Mouse (Mus musculus): ENCODE results near the gene Stn1. TPM values are rescaled to one million over a fixed set of nuclear protein-coding genes. Genes with fewer than 3 reads are reported as not detected.
A peak's percentile ranks its signal among the peaks of the same experiment; 100 is the strongest.

Stn1 gene
- total and polyA plus RNA-seq, 2 experiments from 2014 or later, result 20.1 to 71.6 TPM

DNA sequence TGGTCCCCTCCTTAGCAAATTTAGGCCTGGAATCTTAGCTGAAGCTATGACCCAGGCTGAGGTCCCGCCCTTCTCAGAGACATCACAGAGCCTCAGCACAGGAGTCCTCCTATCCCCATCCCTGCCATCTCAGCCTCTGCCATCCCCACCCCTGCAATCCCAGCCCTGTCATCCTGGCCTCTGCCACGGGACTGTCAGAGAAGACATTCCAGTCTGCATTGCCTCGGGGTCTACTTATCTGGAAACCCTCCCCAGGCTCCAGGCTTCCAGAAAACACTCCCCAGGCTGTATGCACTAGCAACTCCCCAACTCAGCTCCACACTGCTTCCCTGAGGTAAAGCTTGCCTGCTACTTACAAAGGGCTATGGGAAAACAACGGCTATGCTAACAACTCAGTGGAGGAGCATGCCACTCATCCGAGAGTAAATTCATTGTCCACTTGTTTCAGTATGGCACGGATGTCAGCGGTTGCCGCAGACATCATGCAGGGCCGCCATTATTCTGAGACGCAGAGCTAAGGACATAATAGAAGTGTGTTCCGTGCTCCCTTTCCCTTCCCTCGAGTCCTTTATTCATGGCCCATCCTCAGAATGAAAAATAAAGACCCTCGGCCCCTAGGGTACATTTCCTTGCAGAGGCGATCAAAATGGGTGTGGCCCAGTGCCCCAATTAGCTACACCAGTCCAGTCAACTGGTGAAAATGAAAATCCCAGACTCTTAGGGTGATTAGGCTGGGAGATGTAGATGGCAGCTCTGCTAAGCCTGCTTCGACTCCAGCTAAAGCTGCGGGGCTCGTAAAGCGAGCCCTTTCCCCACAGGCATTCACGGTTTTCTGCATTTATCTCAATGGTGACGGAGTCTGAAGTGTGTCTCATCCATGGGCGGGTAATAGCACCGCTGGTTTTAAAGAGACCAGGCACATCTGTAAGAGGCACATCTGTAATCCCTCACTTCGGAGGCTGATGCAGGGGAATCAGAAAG lies 44.0 kb downstream of the Stn1 start:
- no peaks in the 10 kb centered on the region for H3K36me3 ChIP-seq (replicated peaks; ENCODE audit: control insufficient read depth, insufficient read depth, low read length)
- DNase-seq (ENCODE audit: low spot score), result no peak
- ATAC-seq (ENCODE audit: insufficient read depth, low read depth), result no peak
- 67% methylated on average over 23 of the region's 23 CpGs for WGBS
- H3K4me2 ChIP-seq (ENCODE audit: low read depth, low read length), result no peak overlapping the region
- H3K27ac ChIP-seq (ENCODE audit: low read depth), result no peak overlapping the region
- TF ChIP-seq EP300 (IDR thresholded peaks at IDR 0.05; ENCODE audit: low read depth) (no peak), CTCF (IDR thresholded peaks at IDR 0.05; ENCODE audit: low read depth) (no peak)
- H3K9me3 ChIP-seq (replicated peaks; ENCODE audit: control insufficient read depth, low read length), result 0 out of 2 replicates have a peak, but pooled peaks cover 3% of the 10 kb centered on the region
- H3K4me1 ChIP-seq (ENCODE audit: control insufficient read depth, insufficient read depth), result no peaks in the 10 kb centered on the region
- H3K9ac ChIP-seq (replicated peaks; ENCODE audit: low read depth, low read length), result no peak overlapping the region
- H3K4me3 ChIP-seq (ENCODE audit: low read depth, low read length), result no peak overlapping the region
- no peaks in the 10 kb centered on the region for H3K27me3 ChIP-seq (ENCODE audit: control insufficient read depth, insufficient read depth, low read length)

- no peaks in the 10 kb centered on the region for H3K4me1 ChIP-seq (ENCODE audit: control insufficient read depth, insufficient read depth)
- no peaks in the 10 kb centered on the region for H3K27me3 ChIP-seq (ENCODE audit: control insufficient read depth, insufficient read depth, low read length)
- H3K4me3 ChIP-seq (ENCODE audit: low read depth, low read length), result no peak overlapping the region
- no peak for TF ChIP-seq EP300 (IDR thresholded peaks at IDR 0.05; ENCODE audit: low read depth)
- TF ChIP-seq CTCF (IDR thresholded peaks at IDR 0.05; ENCODE audit: low read depth), result no peak
- no peaks in the 10 kb centered on the region for H3K36me3 ChIP-seq (replicated peaks; ENCODE audit: control insufficient read depth, insufficient read depth, low read length)
- no peak overlapping the region for H3K9ac ChIP-seq (replicated peaks; ENCODE audit: low read depth, low read length)
- ATAC-seq (ENCODE audit: insufficient read depth, low read depth) (no peak), DNase-seq (ENCODE audit: low spot score) (no peak)
- 0 out of 2 replicates have a peak, but pooled peaks cover 3% of the 10 kb centered on the region for H3K9me3 ChIP-seq (replicated peaks; ENCODE audit: control insufficient read depth, low read length)
- no peak overlapping the region for H3K4me2 ChIP-seq (ENCODE audit: low read depth, low read length)
- H3K27ac ChIP-seq (ENCODE audit: low read depth), result no peak overlapping the region
- 90% methylated on average over 6 of the region's 6 CpGs for WGBS
These were observed 44.9 kb downstream of the Stn1 start for GRCm38 (mm10) chr19:47492422-47492821.

DNA sequence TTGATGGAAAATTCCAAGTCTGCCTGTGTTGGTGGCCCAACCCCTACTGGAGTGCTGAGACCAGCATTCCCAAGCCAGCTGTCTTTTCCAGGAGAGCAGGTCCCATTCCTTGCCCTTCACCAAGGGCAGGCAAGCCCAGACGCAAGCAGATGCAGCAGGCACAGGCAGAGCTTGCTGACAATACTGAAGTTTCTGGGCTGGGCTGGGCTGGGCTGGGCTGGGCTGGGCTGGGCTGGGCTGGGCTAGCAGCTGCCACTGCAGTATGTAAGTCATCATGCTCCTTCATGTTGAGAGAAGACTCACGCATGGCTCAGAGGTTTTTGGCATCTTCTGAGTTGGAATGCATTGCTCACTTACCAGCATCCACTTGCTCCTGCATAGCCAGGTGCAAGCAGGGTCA lies 45.5 kb downstream of the Stn1 start:
- ATAC-seq (ENCODE audit: insufficient read depth, low read depth) (peak; percentile 17; the same call in 1 of the 2 replicates), DNase-seq (ENCODE audit: low spot score) (no peak)
- Histone ChIP-seq H3K4me3 (ENCODE audit: low read depth, low read length) (no peak overlapping the region), H3K9ac (replicated peaks; ENCODE audit: low read depth, low read length) (no peak overlapping the region), H3K27ac (ENCODE audit: low read depth) (no peak overlapping the region), H3K36me3 (replicated peaks; ENCODE audit: control insufficient read depth, insufficient read depth, low read length) (no peaks in the 10 kb centered on the region), H3K4me2 (ENCODE audit: low read depth, low read length) (no peak overlapping the region), H3K9me3 (replicated peaks; ENCODE audit: control insufficient read depth, low read length) (0 out of 2 replicates have a peak, but pooled peaks cover 3% of the 10 kb centered on the region), H3K4me1 (ENCODE audit: control insufficient read depth, insufficient read depth) (no peaks in the 10 kb centered on the region), H3K27me3 (ENCODE audit: control insufficient read depth, insufficient read depth, low read length) (no peaks in the 10 kb centered on the region)
- 38% methylated on average over 2 of the region's 2 CpGs for whole genome bisulfite sequencing
- no peak for TF ChIP-seq CTCF (IDR thresholded peaks at IDR 0.05; ENCODE audit: low read depth)
- no peak for TF ChIP-seq EP300 (IDR thresholded peaks at IDR 0.05; ENCODE audit: low read depth)

DNA sequence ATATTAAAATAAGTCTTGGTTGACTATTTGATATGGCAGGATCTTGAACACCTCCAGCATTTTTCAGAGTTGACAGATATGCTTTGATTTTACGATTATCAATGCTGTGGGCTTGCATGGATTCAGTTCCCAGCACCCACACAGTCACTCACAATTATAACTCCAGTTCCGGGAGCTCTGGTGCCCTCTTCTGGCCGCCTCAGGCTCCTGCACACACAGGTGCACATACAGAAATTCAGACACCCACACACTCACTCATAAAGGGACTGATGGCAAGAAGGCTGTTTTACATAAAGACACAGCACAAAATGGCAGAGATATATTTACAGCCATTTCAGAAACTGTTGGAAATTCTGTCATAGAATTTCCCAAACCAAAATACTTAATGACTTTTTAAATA lies 48.1 kb downstream of the Stn1 start:
- H3K4me3 ChIP-seq (ENCODE audit: low read depth, low read length), result no peak overlapping the region
- ATAC-seq (ENCODE audit: insufficient read depth, low read depth), result no peak
- H3K4me1 ChIP-seq (ENCODE audit: control insufficient read depth, insufficient read depth), result peaks cover 7% of the 10 kb centered on the region; the same call in 1 of the 2 replicates
- no peak overlapping the region for H3K9ac ChIP-seq (replicated peaks; ENCODE audit: low read depth, low read length)
- TF ChIP-seq EP300 (IDR thresholded peaks at IDR 0.05; ENCODE audit: low read depth) (no peak), CTCF (IDR thresholded peaks at IDR 0.05; ENCODE audit: low read depth) (no peak)
- no peak overlapping the region for H3K27ac ChIP-seq (ENCODE audit: low read depth)
- WGBS, result 85% methylated on average over 3 of the region's 3 CpGs
- no peak overlapping the region for H3K4me2 ChIP-seq (ENCODE audit: low read depth, low read length)
- no peaks in the 10 kb centered on the region for H3K27me3 ChIP-seq (ENCODE audit: control insufficient read depth, insufficient read depth, low read length)
- 0 out of 2 replicates have a peak, but pooled peaks cover 3% of the 10 kb centered on the region for H3K9me3 ChIP-seq (replicated peaks; ENCODE audit: control insufficient read depth, low read length)
- no peaks in the 10 kb centered on the region for H3K36me3 ChIP-seq (replicated peaks; ENCODE audit: control insufficient read depth, insufficient read depth, low read length)
- DNase-seq (ENCODE audit: low spot score), result no peak

DNA sequence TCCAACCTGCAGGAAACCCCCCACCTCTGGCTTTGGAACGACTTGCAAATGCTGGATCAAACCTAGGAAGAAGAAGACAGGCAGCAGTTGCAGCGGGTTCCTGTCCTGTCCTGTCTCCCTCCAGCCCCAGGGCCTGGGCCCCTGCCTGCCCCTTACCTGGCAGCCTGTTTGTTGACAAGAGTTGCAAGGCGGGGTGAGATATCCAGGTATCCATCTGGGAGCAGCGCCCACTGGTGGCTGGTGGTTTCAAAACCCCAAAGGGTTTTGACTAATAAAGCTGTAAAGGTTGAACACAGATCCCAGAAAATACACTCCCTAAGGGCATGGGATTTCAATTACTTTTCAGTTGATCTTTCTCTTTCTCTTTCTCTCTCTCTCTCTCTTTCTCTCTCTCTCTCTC lies 49.1 kb downstream of the Stn1 start:
- Histone ChIP-seq H3K27ac (ENCODE audit: low read depth) (no peak overlapping the region), H3K9ac (replicated peaks; ENCODE audit: low read depth, low read length) (no peak overlapping the region), H3K27me3 (ENCODE audit: control insufficient read depth, insufficient read depth, low read length) (no peaks in the 10 kb centered on the region), H3K36me3 (replicated peaks; ENCODE audit: control insufficient read depth, insufficient read depth, low read length) (no peaks in the 10 kb centered on the region), H3K9me3 (replicated peaks; ENCODE audit: control insufficient read depth, low read length) (0 out of 2 replicates have a peak, but pooled peaks cover 3% of the 10 kb centered on the region), H3K4me2 (ENCODE audit: low read depth, low read length) (no peak overlapping the region), H3K4me1 (ENCODE audit: control insufficient read depth, insufficient read depth) (peaks cover 7% of the 10 kb centered on the region; the same call in 1 of the 2 replicates), H3K4me3 (ENCODE audit: low read depth, low read length) (no peak overlapping the region)
- no peak for TF ChIP-seq EP300 (IDR thresholded peaks at IDR 0.05; ENCODE audit: low read depth)
- peak; percentile 34 for TF ChIP-seq CTCF (IDR thresholded peaks at IDR 0.05; ENCODE audit: low read depth)
- ATAC-seq (ENCODE audit: insufficient read depth, low read depth), result no peak
- WGBS, result 63% methylated on average over 4 of the region's 4 CpGs
- no peak for DNase-seq (ENCODE audit: low spot score)
